Mouse (Mus musculus) small intestine, adult 2 months (tissue): ENCODE data around the gene Slc25a1. TPM values are rescaled to one million over a fixed set of nuclear protein-coding genes. Genes with fewer than 3 reads are reported as not detected.

Experiments used
- H3K27ac ChIP-seq: fragments of 200-500 bp; 2 replicates; pipeline ENCODE4 v1.5.1; 2012; ENCODE audit warnings: low read depth, low read length, control low read depth, inconsistent platforms; ENCODE audit not compliant: insufficient read depth
- H3K27me3 ChIP-seq: fragments of 200-500 bp; 2 replicates; pipeline ENCODE4 v1.6.1; 2012; ENCODE audit warnings: mild to moderate bottlenecking, moderate library complexity, low read length, inconsistent platforms; ENCODE audit not compliant: control insufficient read depth, insufficient read depth
- H3K36me3 ChIP-seq: fragments of 200-500 bp; 2 replicates; pipeline ENCODE4 v1.6.1; 2012; ENCODE audit warnings: mild to moderate bottlenecking, low read length, control low read depth, inconsistent platforms; ENCODE audit not compliant: control insufficient read depth, insufficient read depth
- H3K4me1 ChIP-seq: fragments of 200-500 bp; 2 replicates; pipeline ENCODE4 v1.6.1; 2012; ENCODE audit warnings: low read length, inconsistent platforms, mixed read lengths; ENCODE audit not compliant: control insufficient read depth, insufficient read depth, insufficient read length
- H3K4me3 ChIP-seq: fragments of 200-500 bp; 2 replicates; pipeline ENCODE4 v1.5.1; 2012; ENCODE audit warnings: low read depth, mild to moderate bottlenecking, control low read depth, inconsistent platforms, low read length, moderate library complexity
- CTCF ChIP-seq: fragments of 200-500 bp; IDR thresholded peaks from 2 replicates; pipeline ENCODE4 v1.5.1; 2012; ENCODE audit warnings: low read depth, mild to moderate bottlenecking, control low read depth, inconsistent platforms, low read length, moderate library complexity, mixed read lengths; ENCODE audit not compliant: insufficient replicate concordance, insufficient read length; ENCODE audit errors: extremely low read depth
- POLR2A ChIP-seq: fragments of 200-500 bp; IDR thresholded peaks from 2 replicates; pipeline ENCODE4 v1.6.1; 2012; ENCODE audit warnings: low read depth, mild to moderate bottlenecking, control low read depth, inconsistent platforms, low read length, moderate library complexity
- WGBS: fragments of 180-500 bp; shearing (Covaris S2); methylation state at CpG from one replicate; pipeline ENCODE4 v1.1.7; 2018; 5-methylcytosine and 5-hydroxymethylcytosine counted together
- polyA plus RNA-seq: library from polyadenylated mRNA; depleted of rRNA; stranded (reverse); fragments of >200 nt; gene quantifications from 2 replicates; pipeline ENCODE4 v1.2.3, GENCODE M21; 2012; rRNA removed

The Slc25a1 gene
- polyA plus RNA-seq, 1 experiment, result 328 TPM

DNA sequence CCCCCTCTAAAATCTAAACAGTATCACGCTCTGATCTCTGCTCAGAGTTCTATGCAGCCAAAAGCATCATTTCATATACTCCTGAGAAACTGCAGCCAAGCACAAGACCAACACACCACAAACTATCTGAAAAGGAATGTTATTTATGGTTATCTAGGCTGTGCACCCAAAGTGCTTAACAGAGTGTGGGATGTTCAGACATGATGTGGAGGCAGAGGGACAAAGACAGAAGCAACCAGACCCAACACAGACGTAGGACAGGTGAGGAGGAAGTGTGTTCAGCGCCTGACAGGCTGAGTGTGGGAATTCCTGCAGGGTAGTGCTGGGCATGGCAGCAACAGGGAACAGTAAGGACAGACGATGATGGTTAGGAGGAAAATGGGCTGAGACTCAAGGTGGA lies 48.4 kb downstream of the Slc25a1 start:
- 91% methylated on average over 4 of the region's 4 CpGs for WGBS
- no peak overlapping the region for H3K27ac ChIP-seq

DNA sequence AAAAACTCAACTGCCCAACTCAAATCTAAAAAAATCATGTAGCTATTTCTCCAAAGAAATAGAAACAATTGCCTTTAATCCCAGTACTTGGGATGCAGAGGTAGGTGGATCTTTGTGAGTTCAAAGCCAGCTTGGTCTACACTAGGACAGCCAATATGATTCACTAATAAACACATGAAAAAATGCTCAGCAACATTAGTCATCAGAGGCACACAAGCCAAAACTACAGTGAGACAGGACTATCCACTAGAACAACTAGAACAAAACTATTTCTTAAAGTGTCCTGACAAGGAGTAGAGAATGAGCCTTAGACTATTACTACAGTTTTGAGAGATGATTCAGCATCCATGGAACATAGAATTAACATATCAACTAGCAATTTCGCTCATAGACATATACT lies 51.9 kb downstream of the Slc25a1 start:
- WGBS, result 91% methylated on average over 1 of the region's 1 CpGs
- no peak for TF ChIP-seq CTCF

More for the DNA sequence above, 48.4 kb downstream of the Slc25a1 start:
- Histone ChIP-seq H3K4me3 (no peak overlapping the region), H3K36me3 (peaks cover 2% of the 10 kb centered on the region; the same call in 1 of the 2 replicates), H3K4me1 (peaks cover 5% of the 10 kb centered on the region; the same call in 1 of the 2 replicates), H3K27me3 (no peaks in the 10 kb centered on the region)
- TF ChIP-seq CTCF (no peak), POLR2A (no peak)

More for the DNA sequence above, 51.9 kb downstream of the Slc25a1 start:
- H3K4me1 ChIP-seq, result peaks cover 18% of the 10 kb centered on the region
- H3K36me3 ChIP-seq, result peaks cover 1% of the 10 kb centered on the region; the same call in 1 of the 2 replicates
- no peak overlapping the region for H3K4me3 ChIP-seq
- no peaks in the 10 kb centered on the region for H3K27me3 ChIP-seq
- no peak overlapping the region for H3K27ac ChIP-seq

Other genes with a start within 250 kb of the Slc25a1 start
- 101 and 194 TPM in 2 replicates for gene Med15, start 195.3 kb downstream of the Slc25a1 start, polyA plus RNA-seq
- 34.8 and 60.9 TPM in 2 replicates for gene Klhl22, start 168.6 kb downstream of the Slc25a1 start, polyA plus RNA-seq
- gene Scarf2, start 130.9 kb downstream of the Slc25a1 start, polyA plus RNA-seq, result 27.7 and 33.2 TPM in 2 replicates
- not detected in 2 replicates for gene B830017H08Rik, start 95.1 kb downstream of the Slc25a1 start, polyA plus RNA-seq
- gene Car15, start 89.9 kb downstream of the Slc25a1 start, polyA plus RNA-seq, result 4.1 and 13.0 TPM in 2 replicates
- 0.85 and 1.9 TPM in 2 replicates for gene Gm20518, start 36.5 kb downstream of the Slc25a1 start, polyA plus RNA-seq
- 0.08 TPM in 1 of 2 replicates, not detected in the other for gene Tssk1, start 34.0 kb downstream of the Slc25a1 start, polyA plus RNA-seq
- gene Dgcr2, start 29.7 kb downstream of the Slc25a1 start, polyA plus RNA-seq, result 82.2 and 152 TPM in 2 replicates
- gene Tssk2, start 29.6 kb downstream of the Slc25a1 start, polyA plus RNA-seq, result not detected in 2 replicates
- gene Ess2, start 16.9 kb downstream of the Slc25a1 start, polyA plus RNA-seq, result 6.6 and 15.8 TPM in 2 replicates
- gene Gsc2, start 13.2 kb downstream of the Slc25a1 start, polyA plus RNA-seq, result 0.36 TPM in 1 of 2 replicates, not detected in the other
- not detected in 2 replicates for gene Vpreb2, start 52.2 kb upstream of the Slc25a1 start, polyA plus RNA-seq
- 50.0 and 147 TPM in 2 replicates for gene Dgcr6, start 124.6 kb upstream of the Slc25a1 start, polyA plus RNA-seq
- gene Prodh, start 162.0 kb upstream of the Slc25a1 start, polyA plus RNA-seq, result 26.1 and 89.7 TPM in 2 replicates
- 8.4 and 21.9 TPM in 2 replicates for gene Rtn4r, start 199.4 kb upstream of the Slc25a1 start, polyA plus RNA-seq